Mouse (Mus musculus) hematopoietic multipotent progenitor cell, adult 10-12 weeks (in vitro differentiated cells): ENCODE measurements around the gene Atat1. TPM values are rescaled to one million over a fixed set of nuclear protein-coding genes. Genes with fewer than 3 reads are reported as not detected.

Experiments used
- polyA plus RNA-seq: library from polyadenylated mRNA; stranded (reverse); fragments of >175 nt; gene quantifications from 2 replicates; pipeline ENCODE4 v1.2.3, GENCODE M21; 2012; ENCODE audit warnings: low replicate concordance

Atat1 gene
- 39.1 and 85.8 TPM in 2 replicates for polyA plus RNA-seq

DNA sequence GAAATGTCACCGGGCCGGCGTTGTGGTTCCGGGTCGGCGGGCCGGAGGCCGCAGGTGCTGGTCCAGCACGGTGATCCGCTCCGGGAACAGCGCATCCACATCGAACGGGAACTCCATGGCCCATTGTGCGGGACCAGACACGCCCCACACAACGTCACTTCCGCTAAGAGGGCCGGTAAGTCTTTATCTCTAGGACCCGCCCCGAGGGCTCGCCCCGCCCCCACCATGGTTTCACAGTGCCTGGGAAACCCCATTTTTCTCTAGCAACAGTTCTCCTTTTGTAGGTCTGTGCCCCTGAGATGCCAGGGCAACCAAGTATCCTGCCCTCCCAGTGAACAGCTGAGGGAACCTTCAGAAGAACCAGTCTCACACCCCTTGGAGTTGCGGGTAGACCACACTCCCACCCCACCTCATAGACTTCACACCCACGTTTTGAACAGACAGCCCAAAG, at the start of gene Atat1:
TSS of gene Atat1 (minus strand) at position 157 of the 451 bp plus-strand sequence.

DNA sequence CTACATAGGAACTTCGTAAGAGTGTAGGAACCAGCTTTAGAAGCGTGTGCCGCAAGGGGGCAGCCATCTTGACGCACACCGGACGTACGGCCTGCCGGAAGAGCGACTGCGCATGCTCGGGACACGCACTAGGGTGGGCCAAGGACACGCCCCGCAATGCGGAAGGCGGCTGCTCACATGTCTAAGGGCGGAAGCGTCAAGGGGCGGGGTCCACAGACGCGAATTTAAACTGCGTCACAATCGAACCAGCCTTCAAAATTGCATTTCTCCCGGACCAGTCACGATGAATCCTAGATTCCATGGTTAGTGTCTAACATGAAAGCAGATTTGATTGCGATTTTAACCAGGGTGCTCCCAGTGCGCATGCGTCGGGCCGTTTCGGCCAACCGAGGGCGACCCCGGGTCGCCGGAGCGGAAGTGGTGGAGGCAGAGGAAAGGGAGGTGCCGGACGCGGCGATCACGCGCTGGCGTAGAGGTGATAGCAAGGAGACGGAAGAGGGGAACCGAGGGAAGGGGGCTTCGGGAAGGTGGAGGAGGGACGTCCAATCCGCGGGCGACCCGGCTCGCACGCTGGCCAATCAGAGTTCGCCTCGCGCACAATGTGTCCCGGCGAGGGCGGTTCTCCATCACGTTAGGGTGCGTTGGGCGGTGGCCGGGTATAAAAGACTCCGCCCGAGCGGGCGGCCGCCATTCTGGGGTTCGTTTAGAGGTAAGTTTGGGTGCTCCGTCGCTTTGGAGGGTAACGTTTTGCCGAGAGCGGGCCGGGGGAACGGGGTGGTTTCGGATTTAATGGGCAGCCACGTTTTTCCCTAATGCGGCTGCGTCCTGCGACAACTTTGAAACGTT, 6.6 kb upstream of the Atat1 start, which contains the start of the genes Mrps18b and Ppp1r10:
TSS of gene Mrps18b (minus strand) at position 93 of the 846 bp plus-strand sequence.
TSS of gene Ppp1r10 (plus strand) at position 138 of the 846 bp plus-strand sequence.

DNA sequence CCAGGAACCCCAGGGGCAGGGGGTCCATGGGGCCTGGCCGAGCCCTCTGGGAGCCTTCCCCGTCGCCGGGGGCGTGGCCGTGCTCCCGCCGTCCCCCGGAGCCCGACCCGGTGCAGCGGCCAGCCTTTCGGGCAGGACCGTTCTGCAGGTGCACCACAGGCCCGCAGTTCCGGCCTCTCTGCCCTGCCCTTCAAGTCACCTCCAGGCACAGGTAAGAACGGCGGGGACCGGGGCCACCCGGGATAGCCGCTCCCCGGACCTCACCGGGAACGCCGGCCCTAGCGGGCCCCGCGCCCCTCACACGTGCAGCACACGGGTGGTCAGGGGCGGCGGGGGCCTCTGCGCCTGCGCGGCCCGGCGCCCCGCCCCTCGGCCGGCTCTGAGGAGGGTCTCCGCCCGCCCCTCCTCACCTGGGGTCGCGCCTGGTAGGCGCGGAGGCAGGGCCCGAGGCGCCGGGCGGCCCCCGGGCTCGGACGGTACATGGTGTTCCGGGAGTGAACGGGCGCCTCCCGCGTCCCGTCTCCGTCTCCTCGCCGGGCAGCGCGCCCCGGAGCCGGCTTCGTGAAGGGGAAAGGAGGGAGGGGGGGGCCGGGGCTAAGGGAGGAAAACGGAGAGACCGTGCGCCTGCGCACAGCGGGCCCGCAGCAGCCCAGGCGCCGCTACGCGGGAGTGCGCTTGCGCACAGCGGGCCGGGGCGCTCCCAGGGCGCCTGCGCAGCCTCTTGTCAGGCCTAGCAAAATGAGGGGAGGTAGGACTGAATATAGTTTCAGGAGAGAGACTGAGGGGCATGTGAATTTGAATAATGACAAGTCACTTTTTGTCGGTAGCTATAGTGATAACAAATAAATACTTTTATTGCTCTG, 12.9 kb downstream of the Atat1 start, which contains the start of gene 2310061I04Rik:
TSS of gene 2310061I04Rik (minus strand) at position 651 of the 863 bp plus-strand sequence.

DNA sequence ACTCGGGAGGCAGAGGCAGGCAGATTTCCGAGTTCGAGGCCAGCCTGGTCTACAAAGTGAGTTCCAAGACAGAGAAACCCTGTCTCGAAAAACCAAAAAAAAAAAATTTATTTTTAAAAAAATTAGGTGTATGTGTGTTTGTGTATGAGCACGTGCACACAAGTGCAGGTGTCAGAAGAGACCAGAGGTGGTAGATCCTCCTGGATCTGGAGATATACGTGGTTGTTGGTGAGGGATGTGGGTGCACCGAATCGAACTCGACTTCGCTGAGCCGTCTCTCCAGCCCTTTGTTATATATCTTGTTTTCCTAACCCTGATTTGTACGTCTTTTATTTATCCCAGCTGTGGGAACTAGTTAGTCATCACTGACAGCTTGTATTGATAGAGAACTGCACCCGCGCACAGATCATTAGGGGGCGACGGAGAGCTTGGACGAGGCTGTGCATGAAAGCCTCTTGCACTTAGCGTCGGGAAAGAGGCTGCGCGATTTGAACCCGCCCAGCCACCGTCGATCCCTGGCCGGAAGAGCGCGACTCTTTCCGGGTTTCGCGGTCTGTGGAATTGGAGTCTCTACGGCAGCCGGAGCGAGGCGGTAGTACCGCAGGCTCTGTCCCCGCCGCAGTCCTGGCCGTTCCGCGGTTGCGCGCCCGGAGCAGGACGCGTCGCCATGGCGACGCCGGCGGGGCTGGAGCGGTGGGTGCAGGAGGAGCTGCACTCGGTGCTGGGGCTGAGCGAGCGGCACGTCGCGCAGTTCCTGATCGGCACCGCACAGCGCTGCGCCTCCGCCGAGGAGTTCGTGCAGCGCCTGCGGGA, 30.4 kb downstream of the Atat1 start, which contains the start of gene Dhx16:
TSS of gene Dhx16 (plus strand) at position 575 of the 813 bp plus-strand sequence.

DNA sequence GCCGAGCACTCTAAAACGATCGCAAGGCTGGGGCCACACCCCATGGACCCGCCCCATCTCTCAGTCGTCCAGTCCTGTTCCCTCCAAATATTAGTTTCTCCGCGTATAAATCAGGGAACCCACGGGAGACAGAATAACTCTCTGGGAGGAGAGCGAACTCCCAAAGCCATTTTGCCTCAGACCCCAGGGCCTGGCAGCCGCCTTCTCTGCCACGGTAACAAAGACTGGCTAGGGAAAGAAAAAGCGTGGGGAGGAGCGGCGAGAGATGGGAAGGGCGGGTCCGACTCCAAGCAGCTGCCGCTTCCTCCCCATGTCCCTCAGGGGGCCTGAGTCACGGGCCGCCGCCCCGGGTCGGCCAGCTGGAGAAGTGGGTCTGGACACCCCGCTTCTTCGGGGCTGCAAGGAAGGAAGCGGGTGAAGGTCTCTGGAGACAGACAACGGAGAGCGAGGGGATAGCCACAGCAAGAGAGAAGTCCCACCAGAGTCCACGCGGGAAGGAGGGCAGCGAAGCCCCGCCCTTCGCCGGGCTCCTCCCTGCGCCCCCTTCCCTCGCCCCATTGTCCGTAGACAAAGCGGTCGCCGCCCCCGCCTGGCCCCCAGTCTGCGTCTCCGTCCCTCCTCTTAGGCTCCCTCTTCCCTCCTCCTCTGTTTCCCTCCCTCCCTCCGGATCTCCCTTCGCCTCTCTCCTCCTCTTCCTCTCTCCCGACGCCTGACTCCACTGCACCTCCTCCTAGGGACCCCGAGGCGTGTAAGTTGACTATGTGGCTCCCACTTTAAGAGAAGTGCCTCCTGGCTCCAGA, 44.2 kb downstream of the Atat1 start, which contains the start of gene Ppp1r18:
TSS of gene Ppp1r18 (plus strand) at position 113 of the 800 bp plus-strand sequence.

DNA sequence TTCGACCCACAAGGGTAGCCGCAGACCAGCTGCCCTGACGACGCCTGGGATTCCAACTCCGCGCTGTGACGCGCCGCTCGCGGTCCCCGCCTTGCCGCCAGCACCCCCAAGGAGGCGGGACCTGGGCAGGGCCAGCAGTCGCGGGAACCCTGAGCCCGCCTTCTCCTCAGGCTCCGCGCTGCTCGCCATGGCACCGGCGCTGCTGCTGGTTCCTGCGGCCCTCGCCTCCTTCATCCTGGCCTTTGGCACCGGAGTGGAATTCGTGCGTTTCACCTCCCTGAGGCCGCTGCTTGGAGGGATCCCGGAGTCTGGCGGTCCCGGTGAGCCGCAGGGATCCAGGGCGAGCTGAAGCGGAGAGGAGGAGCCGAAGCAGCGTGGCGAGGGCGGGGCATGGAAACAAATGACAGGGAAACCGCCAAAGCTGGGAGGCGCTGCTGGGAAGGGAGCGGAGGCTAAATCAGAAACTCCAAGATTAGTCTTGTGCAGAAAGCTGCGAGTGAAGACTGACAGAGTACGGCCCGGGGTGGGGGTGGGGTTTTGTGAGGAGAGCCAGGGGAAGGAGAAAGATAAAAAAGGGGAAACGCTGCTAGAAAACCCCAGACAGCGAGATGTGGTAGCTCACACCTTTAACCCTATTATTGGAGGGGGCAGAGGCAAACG, 48.5 kb downstream of the Atat1 start, which contains the start of gene Nrm:
TSS of gene Nrm (plus strand) at position 121 of the 660 bp plus-strand sequence.

Other genes starting within 250 kb of the Atat1 start
- 46.5 and 99.2 TPM in 2 replicates for gene Vars2, start 242.5 kb downstream of the Atat1 start, polyA plus RNA-seq
- gene Gtf2h4, start 236.3 kb downstream of the Atat1 start, polyA plus RNA-seq, result 8.3 and 11.4 TPM in 2 replicates
- gene Ddr1, start 205.5 kb downstream of the Atat1 start, polyA plus RNA-seq, result 16.9 and 62.8 TPM in 2 replicates
- gene Ier3, start 88.4 kb downstream of the Atat1 start, polyA plus RNA-seq, result 8.4 and 14.3 TPM in 2 replicates
- gene Flot1, start 86.8 kb downstream of the Atat1 start, polyA plus RNA-seq, result 36.3 and 38.3 TPM in 2 replicates
- 31.4 and 191 TPM in 2 replicates for gene Tubb5, start 71.8 kb downstream of the Atat1 start, polyA plus RNA-seq
- 12.5 and 21.7 TPM in 2 replicates for gene Mdc1, start 68.6 kb downstream of the Atat1 start, polyA plus RNA-seq
- gene Nrm, start 48.8 kb downstream of the Atat1 start, polyA plus RNA-seq, result 23.3 and 52.1 TPM in 2 replicates
- gene Ppp1r18, start 44.5 kb downstream of the Atat1 start, polyA plus RNA-seq, result 342 and 589 TPM in 2 replicates
- gene Dhx16, start 30.3 kb downstream of the Atat1 start, polyA plus RNA-seq, result 46.8 and 73.3 TPM in 2 replicates
- 119 and 299 TPM in 2 replicates for gene 2310061I04Rik, start 12.6 kb downstream of the Atat1 start, polyA plus RNA-seq
- gene Mrps18b, start 6.3 kb upstream of the Atat1 start, polyA plus RNA-seq, result 4.0 and 5.1 TPM in 2 replicates
- 36.3 and 53.1 TPM in 2 replicates for gene Ppp1r10, start 6.4 kb upstream of the Atat1 start, polyA plus RNA-seq
- 54.6 and 83.7 TPM in 2 replicates for gene Abcf1, start 59.7 kb upstream of the Atat1 start, polyA plus RNA-seq
- gene Gnl1, start 69.8 kb upstream of the Atat1 start, polyA plus RNA-seq, result 75.2 and 143 TPM in 2 replicates
- gene Prr3, start 70.2 kb upstream of the Atat1 start, polyA plus RNA-seq, result 21.6 and 33.3 TPM in 2 replicates
- 12.6 and 22.5 TPM in 2 replicates for gene H2-T24, start 110.5 kb upstream of the Atat1 start, polyA plus RNA-seq
- gene H2-T23, start 122.8 kb upstream of the Atat1 start, polyA plus RNA-seq, result 321 and 328 TPM in 2 replicates
- gene H2-T22, start 132.7 kb upstream of the Atat1 start, polyA plus RNA-seq, result 38.3 and 49.1 TPM in 2 replicates
- gene Gm6034, start 132.9 kb upstream of the Atat1 start, polyA plus RNA-seq, result 0.27 and 0.30 TPM in 2 replicates
- gene Gm11127, start 148.3 kb upstream of the Atat1 start, polyA plus RNA-seq, result 151 and 155 TPM in 2 replicates
- gene Gm19684, start 211.6 kb upstream of the Atat1 start, polyA plus RNA-seq, result 0.27 and 0.35 TPM in 2 replicates
- gene Gm7030, start 219.3 kb upstream of the Atat1 start, polyA plus RNA-seq, result 0.76 and 2.1 TPM in 2 replicates